Mouse (Mus musculus): ENCODE measurements at regions not wholly inside any gene's neighbourhood (a gene's known extent, or its start where the extent isn't known, plus 50 kb on each side); places are given as distances from the start of the nearest gene placed in this dataset.

GRCm38 (mm10) chr15:64621876-64622275, 195.6 kb upstream of the Gm21798 start:
- Histone ChIP-seq H3K27ac (no peak overlapping the region), H3K36me3 (ENCODE audit: inconsistent target) (no peaks in the 10 kb centered on the region), H3K4me3 (ENCODE audit: inconsistent target) (no peak overlapping the region), H3K79me2 (ENCODE audit: inconsistent target) (no peaks in the 10 kb centered on the region)
- WGBS (ENCODE audit: missing documents): 56% methylated on average over 3 of the region's 3 CpGs

- Histone ChIP-seq H3K4me3 (ENCODE audit: inconsistent target) (no peak overlapping the region), H3K27ac (no peak overlapping the region), H3K79me2 (ENCODE audit: inconsistent target) (no peaks in the 10 kb centered on the region), H3K36me3 (ENCODE audit: inconsistent target) (no peaks in the 10 kb centered on the region)
- WGBS (ENCODE audit: missing documents): 91% methylated on average over 4 of the region's 4 CpGs
These were observed 194.9 kb upstream of the Gm21798 start for GRCm38 (mm10) chr15:64622591-64622990.

DNA sequence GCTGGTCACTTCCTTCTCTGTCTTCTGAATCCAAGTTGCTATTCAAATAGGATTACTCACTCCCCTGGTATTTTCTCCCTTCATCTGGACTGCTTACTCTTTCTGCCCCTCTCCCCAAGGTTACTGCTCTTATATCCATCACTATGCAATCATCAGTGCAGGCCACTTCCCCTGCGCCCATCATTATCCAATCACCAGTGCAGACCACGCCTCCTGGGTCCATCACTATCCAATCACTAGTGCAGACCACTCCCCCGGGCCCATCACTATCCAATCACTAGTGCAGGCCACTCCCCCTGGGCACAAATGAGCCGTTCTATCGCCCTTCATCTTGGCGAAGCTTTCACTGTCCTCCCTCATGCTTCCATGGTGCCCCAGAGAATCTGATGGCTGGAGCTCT, 191.1 kb upstream of the Gm21798 start:
- no peak overlapping the region for H3K27ac ChIP-seq
- H3K79me2 ChIP-seq (ENCODE audit: inconsistent target): no peaks in the 10 kb centered on the region
- no peak overlapping the region for H3K4me3 ChIP-seq (ENCODE audit: inconsistent target)
- 81% methylated on average over 6 of the region's 6 CpGs for WGBS (ENCODE audit: missing documents)
- H3K36me3 ChIP-seq (ENCODE audit: inconsistent target): no peaks in the 10 kb centered on the region

- WGBS (ENCODE audit: missing documents): 11% methylated on average over 9 of the region's 9 CpGs
- no peak overlapping the region for H3K27ac ChIP-seq
- no peaks in the 10 kb centered on the region for H3K36me3 ChIP-seq (ENCODE audit: inconsistent target)
These were observed 190.2 kb upstream of the Gm21798 start for GRCm38 (mm10) chr15:64627258-64627657.

More at GRCm38 (mm10) chr15:64627258-64627657, 190.2 kb upstream of the Gm21798 start:
- H3K79me2 ChIP-seq (ENCODE audit: inconsistent target): no peaks in the 10 kb centered on the region
- no peak overlapping the region for H3K4me3 ChIP-seq (ENCODE audit: inconsistent target)
